In genomic region chr10:128309654-128310053, GRCm38 (mm10) we compare ENCODE assay signal across 18 mouse cellular contexts. TPM values are rescaled to one million over a fixed set of nuclear protein-coding genes. Genes with fewer than 3 reads are reported as not detected.
DNase-seq lines count a peak whose midpoint lies in the region; ATAC-seq lines count a peak whose summit lies in the region.
"Had no signal": no experiment of that assay in that cellular context is flagged by ENCODE, and none has a peak within 500 bp of the region (broad histone marks: within the 10 kb centered on the region; RNA-seq: fewer than 3 reads in every experiment).

No protein-coding gene starts in this region.

- 0 out of 2 replicates have a peak overlapping the region, but pooled peaks have one; percentile 23 for H3K9ac ChIP-seq in heart, embryonic 15.5 days
- H3K9ac ChIP-seq in midbrain, embryonic 14.5 days (replicated peaks; ENCODE audit: low read length) = no peak overlapping the region
- H3K9ac ChIP-seq: liver, embryonic 15.5 days; neural tube, embryonic 12.5 days; stomach, embryonic 15.5 days had no signal

- H3K36me3 ChIP-seq in heart, embryonic 15.5 days = peaks cover 32% of the 10 kb centered on the region
- peaks cover 60% of the 10 kb centered on the region for H3K36me3 ChIP-seq in midbrain, embryonic 14.5 days (ENCODE audit: control insufficient read depth, insufficient read depth, low read length)
- peaks cover 85% of the 10 kb centered on the region for H3K36me3 ChIP-seq in midbrain, embryonic 10.5 days

- H3K4me2 ChIP-seq in heart, embryonic 15.5 days = no peak overlapping the region
- H3K4me2 ChIP-seq in midbrain, embryonic 14.5 days (ENCODE audit: low read length) = no peak overlapping the region
- H3K4me2 ChIP-seq: limb, embryonic 13.5 days; liver, embryonic 15.5 days; midbrain, embryonic 13.5 days; neural tube, embryonic 12.5 days; stomach, embryonic 15.5 days had no signal

- 88% methylated on average over 7 of the region's 7 CpGs for WGBS in heart, embryonic 15.5 days
- WGBS in midbrain, embryonic 14.5 days = 93% methylated on average over 7 of the region's 7 CpGs
- WGBS in midbrain, embryonic 10.5 days = 94% methylated on average over 7 of the region's 7 CpGs

- H3K4me3 ChIP-seq in heart, embryonic 15.5 days = no peak overlapping the region
- no peak overlapping the region for H3K4me3 ChIP-seq in midbrain, embryonic 14.5 days (replicated peaks; ENCODE audit: low read depth, low read length)
- H3K4me3 ChIP-seq in midbrain, embryonic 10.5 days = no peak overlapping the region
- H3K4me3 ChIP-seq: limb, embryonic 13.5 days; liver, embryonic 15.5 days; midbrain, embryonic 13.5 days; neural tube, embryonic 12.5 days; stomach, embryonic 15.5 days had no signal

- peak; percentile 16 for DNase-seq in adrenal gland, postnatal 10 days
- no peak for DNase-seq in adrenal gland, adult (ENCODE audit: inconsistent age in 2 of 2, low spot score in 1 of 2)
- no peak for DNase-seq in heart, postnatal 14 days
- no peak for DNase-seq in midbrain, embryonic 14.5 days
- DNase-seq in midbrain, embryonic 10.5 days (ENCODE audit: low spot score) = no peak
- no peak for DNase-seq in embryo, embryonic 10 days (ENCODE audit: low spot score)
- no peak for DNase-seq in layer of hippocampus, adult 9-10 months (ENCODE audit: low spot score)

- peaks cover 20% of the 10 kb centered on the region for H3K4me1 ChIP-seq in heart, embryonic 15.5 days (replicated peaks)
- 0 out of 2 replicates have a peak, but pooled peaks cover under 1% of the 10 kb centered on the region for H3K4me1 ChIP-seq in midbrain, embryonic 14.5 days (ENCODE audit: control insufficient read depth, insufficient read depth, low read length)
- peaks cover under 1% of the 10 kb centered on the region for H3K4me1 ChIP-seq in midbrain, embryonic 10.5 days

- no peak for ATAC-seq in heart, embryonic 15.5 days (replicated peaks; ENCODE audit: insufficient number of reproducible peaks, insufficient read depth, low FRiP score, low read depth)
- no peak for ATAC-seq in midbrain, embryonic 14.5 days (ENCODE audit: low FRiP score, low TSS enrichment)

- intact Hi-C loops in heart, postnatal 14 days (cut with DNase I) = no loop called here

- H3K27me3 ChIP-seq in heart, embryonic 15.5 days = no peaks in the 10 kb centered on the region
- no peaks in the 10 kb centered on the region for H3K27me3 ChIP-seq in midbrain, embryonic 14.5 days (ENCODE audit: control insufficient read depth, insufficient read depth, low read length)
- no peaks in the 10 kb centered on the region for H3K27me3 ChIP-seq in midbrain, embryonic 10.5 days (ENCODE audit: low read depth, poor library complexity, severe bottlenecking)
- H3K27me3 ChIP-seq: limb, embryonic 13.5 days; liver, embryonic 15.5 days; midbrain, embryonic 13.5 days; neural tube, embryonic 12.5 days; stomach, embryonic 15.5 days had no signal

- no peaks in the 10 kb centered on the region for H3K9me3 ChIP-seq in heart, embryonic 15.5 days (replicated peaks)
- H3K9me3 ChIP-seq in midbrain, embryonic 14.5 days (ENCODE audit: control insufficient read depth, low read length) = no peaks in the 10 kb centered on the region
- H3K9me3 ChIP-seq in midbrain, embryonic 10.5 days (replicated peaks) = no peaks in the 10 kb centered on the region
- H3K9me3 ChIP-seq: limb, embryonic 13.5 days; liver, embryonic 15.5 days; midbrain, embryonic 13.5 days; neural tube, embryonic 12.5 days; stomach, embryonic 15.5 days had no signal

- peak overlapping the region; percentile 85 for H3K27ac ChIP-seq in heart, embryonic 15.5 days
- 0 out of 2 replicates have a peak overlapping the region, but pooled peaks have one; percentile 32 for H3K27ac ChIP-seq in midbrain, embryonic 14.5 days (replicated peaks; ENCODE audit: low read depth, low read length)
- no peak overlapping the region for H3K27ac ChIP-seq in midbrain, embryonic 10.5 days (replicated peaks)
- H3K27ac ChIP-seq: limb, embryonic 13.5 days; liver, embryonic 15.5 days; midbrain, embryonic 13.5 days; neural tube, embryonic 12.5 days had no signal

RNA-seq across cellular contexts. Expression of gene Pan2, which starts 6.5 kb away (rescaled TPM):
- 10 to 100 TPM; 24.0 to 32.8 TPM for total RNA-seq in adrenal gland, postnatal 10 days (2021)
- 22.3 and 27.8 TPM in 2 replicates for polyA plus RNA-seq in heart, embryonic 15.5 days (2015; fragmentation: Nextera tagmentation; extraction: Ambion mirVana)
- 10 to 100 TPM; 13.2 to 13.7 TPM for total RNA-seq in heart, postnatal 14 days (2021)
- 18.5 and 23.0 TPM in 2 replicates for polyA plus RNA-seq in midbrain, embryonic 14.5 days (2014; fragmentation: Nextera tagmentation; extraction: Ambion mirVana)
- polyA plus RNA-seq in midbrain, embryonic 10.5 days (2016; fragmentation: Nextera tagmentation; extraction: Ambion mirVana) = 43.3 and 50.2 TPM in 2 replicates

RNA-seq across cellular contexts. Expression of gene Il23a, which starts 11.1 kb away (rescaled TPM):
- under 1 TPM in 1 of 2 experiments, not detected in 1; 0.27 TPM for total RNA-seq in adrenal gland, postnatal 10 days (2021)
- polyA plus RNA-seq in heart, embryonic 15.5 days (2015; fragmentation: Nextera tagmentation; extraction: Ambion mirVana) = 4.0 and 4.8 TPM in 2 replicates
- total RNA-seq in heart, postnatal 14 days (2021) = under 1 TPM; 0.22 to 0.26 TPM
- 0.22 TPM in 1 of 2 replicates, not detected in the other for polyA plus RNA-seq in midbrain, embryonic 14.5 days (2014; fragmentation: Nextera tagmentation; extraction: Ambion mirVana)
- polyA plus RNA-seq in midbrain, embryonic 10.5 days (2016; fragmentation: Nextera tagmentation; extraction: Ambion mirVana) = not detected in 2 replicates
- total RNA-seq: adrenal gland, adult 18-20 months; gastrocnemius, adult 8-10 months; layer of hippocampus, adult 8-10 months had no signal
- polyA plus RNA-seq: forebrain, embryonic 14.5 days; liver, embryonic 15.5 days; small intestine, adult 2 months had no signal

RNA-seq across cellular contexts. Expression of gene Cnpy2, which starts 12.6 kb away (rescaled TPM):
- total RNA-seq in adrenal gland, postnatal 10 days (2021) = 100 to 1,000 TPM; 149 to 165 TPM
- polyA plus RNA-seq in heart, embryonic 15.5 days (2015; fragmentation: Nextera tagmentation; extraction: Ambion mirVana) = 186 and 213 TPM in 2 replicates
- 10 to 100 TPM; 58.1 to 66.7 TPM for total RNA-seq in heart, postnatal 14 days (2021)
- 193 and 194 TPM in 2 replicates for polyA plus RNA-seq in midbrain, embryonic 14.5 days (2014; fragmentation: Nextera tagmentation; extraction: Ambion mirVana)
- 245 and 259 TPM in 2 replicates for polyA plus RNA-seq in midbrain, embryonic 10.5 days (2016; fragmentation: Nextera tagmentation; extraction: Ambion mirVana)

RNA-seq across cellular contexts. Expression of gene Cs, which starts 27.9 kb away (rescaled TPM):
- 1,000 to 10,000 TPM; 1,048 to 1,207 TPM for total RNA-seq in adrenal gland, postnatal 10 days (2021)
- polyA plus RNA-seq in heart, embryonic 15.5 days (2015; fragmentation: Nextera tagmentation; extraction: Ambion mirVana) = 448 and 450 TPM in 2 replicates
- 1,000 to 10,000 TPM; 1,195 to 1,221 TPM for total RNA-seq in heart, postnatal 14 days (2021)
- 221 and 247 TPM in 2 replicates for polyA plus RNA-seq in midbrain, embryonic 14.5 days (2014; fragmentation: Nextera tagmentation; extraction: Ambion mirVana)
- 237 and 248 TPM in 2 replicates for polyA plus RNA-seq in midbrain, embryonic 10.5 days (2016; fragmentation: Nextera tagmentation; extraction: Ambion mirVana)

RNA-seq across cellular contexts. Expression of gene Stat2, which starts 39.3 kb away (rescaled TPM):
- total RNA-seq in adrenal gland, postnatal 10 days (2021) = 10 to 100 TPM; 17.4 to 27.5 TPM
- polyA plus RNA-seq in heart, embryonic 15.5 days (2015; fragmentation: Nextera tagmentation; extraction: Ambion mirVana) = 9.6 and 12.3 TPM in 2 replicates
- 10 to 100 TPM; 10.5 to 11.2 TPM for total RNA-seq in heart, postnatal 14 days (2021)
- 12.2 and 23.0 TPM in 2 replicates for polyA plus RNA-seq in midbrain, embryonic 14.5 days (2014; fragmentation: Nextera tagmentation; extraction: Ambion mirVana)
- 12.6 and 16.1 TPM in 2 replicates for polyA plus RNA-seq in midbrain, embryonic 10.5 days (2016; fragmentation: Nextera tagmentation; extraction: Ambion mirVana)
